Comparison of ENCODE assay signal across 8 mouse cellular contexts in genomic region chr15:82968449-82968848, GRCm38 (mm10). TPM values are rescaled to one million over a fixed set of nuclear protein-coding genes. Genes with fewer than 3 reads are reported as not detected.
DNase-seq lines count a peak whose midpoint lies in the region; ATAC-seq and TF ChIP-seq lines count a peak whose summit lies in the region.

No protein-coding gene starts in this region.

- no peak for DNase-seq in gastrocnemius, adult 2 months
- DNase-seq in gastrocnemius, postnatal 36 days: no peak
- DNase-seq in B cell, adult 2 months: peak; percentile 40 to 44
- no peak for DNase-seq in urinary bladder, adult 18-20 months (ENCODE audit: low spot score in 2 of 2)

- intact Hi-C loops in gastrocnemius, adult 2 months (cut with DNase I): no loop called here
- intact Hi-C loops in gastrocnemius, postnatal 36 days (cut with DNase I): no loop called here

- H3K4me2 ChIP-seq in intestine, embryonic 16.5 days (ENCODE audit: low read depth, low read length): peak overlapping the region; percentile 33
- H3K4me2 ChIP-seq in midbrain, embryonic 15.5 days: peak overlapping the region; percentile 44

- 7% methylated on average over 22 of the region's 22 CpGs for WGBS in intestine, embryonic 16.5 days
- under 1% methylated on average over 22 of the region's 22 CpGs for WGBS in midbrain, embryonic 15.5 days

- 0 out of 2 replicates have a peak, but pooled peaks have one; percentile 2 for ATAC-seq in common myeloid progenitor, adult 5-6 weeks (replicated peaks; ENCODE audit: low read depth, poor library complexity, severe bottlenecking)
- ATAC-seq in intestine, embryonic 16.5 days: no peak; the same call in 1 of the 2 replicates
- ATAC-seq in midbrain, embryonic 15.5 days (replicated peaks): peak; percentile 66; the same call in 1 of the 2 replicates
- no peak for ATAC-seq in activated CD4-positive, CD25-positive, alpha-beta regulatory T cell, adult 4 months

- peak overlapping the region; percentile 39 for H3K9ac ChIP-seq in intestine, embryonic 16.5 days (ENCODE audit: low read depth, low read length)
- peak overlapping the region; percentile 9; the same call in 1 of the 2 replicates for H3K9ac ChIP-seq in midbrain, embryonic 15.5 days

- no peaks in the 10 kb centered on the region for H3K36me3 ChIP-seq in intestine, embryonic 16.5 days (ENCODE audit: control insufficient read depth, insufficient read depth, low read length)
- no peaks in the 10 kb centered on the region for H3K36me3 ChIP-seq in midbrain, embryonic 15.5 days (replicated peaks)

- TF ChIP-seq CTCF in gastrocnemius, adult 2 months (IDR thresholded peaks at IDR 0.05): no peak

- no peak overlapping the region for H3K27ac ChIP-seq in gastrocnemius, adult 2 months
- H3K27ac ChIP-seq in intestine, embryonic 16.5 days (ENCODE audit: low read length): peak overlapping the region; percentile 60
- H3K27ac ChIP-seq in midbrain, embryonic 15.5 days: peak overlapping the region; percentile 66

- peaks cover 20% of the 10 kb centered on the region for H3K4me1 ChIP-seq in intestine, embryonic 16.5 days (ENCODE audit: control insufficient read depth, insufficient read depth, low read length)
- H3K4me1 ChIP-seq in midbrain, embryonic 15.5 days: peaks cover 30% of the 10 kb centered on the region

- peaks cover 7% of the 10 kb centered on the region; the same call in 1 of the 2 replicates for H3K27me3 ChIP-seq in intestine, embryonic 16.5 days (replicated peaks; ENCODE audit: control insufficient read depth, insufficient read depth, low read length)
- H3K27me3 ChIP-seq in midbrain, embryonic 15.5 days (replicated peaks): peaks cover 3% of the 10 kb centered on the region; the same call in 1 of the 2 replicates

- H3K9me3 ChIP-seq in intestine, embryonic 16.5 days (ENCODE audit: control insufficient read depth, low read length): no peaks in the 10 kb centered on the region
- H3K9me3 ChIP-seq in midbrain, embryonic 15.5 days: no peaks in the 10 kb centered on the region

- H3K4me3 ChIP-seq in gastrocnemius, adult 2 months: peak overlapping the region; percentile 30; the same call in 1 of the 2 replicates
- 0 out of 2 replicates have a peak overlapping the region, but pooled peaks have one; percentile 4 for H3K4me3 ChIP-seq in intestine, embryonic 16.5 days (ENCODE audit: low read length)
- H3K4me3 ChIP-seq in midbrain, embryonic 15.5 days: no peak overlapping the region

RNA-seq across cellular contexts. Expression of gene Tcf20, which starts 19.2 kb away (rescaled TPM):
- total RNA-seq in gastrocnemius, adult 2 months (2021): 10 to 100 TPM; 28.9 to 33.6 TPM
- total RNA-seq in gastrocnemius, postnatal 36 days (2021): 10 to 100 TPM; 24.8 to 27.8 TPM
- total RNA-seq in common myeloid progenitor, adult 5-6 weeks (2017): 101 and 107 TPM in 2 replicates
- 5.1 and 5.5 TPM in 2 replicates for polyA plus RNA-seq in intestine, embryonic 16.5 days (2015; fragmentation: Nextera tagmentation; extraction: Ambion mirVana)
- polyA plus RNA-seq in midbrain, embryonic 15.5 days (2015; fragmentation: Nextera tagmentation; extraction: Ambion mirVana): 15.1 and 15.9 TPM in 2 replicates
- polyA plus RNA-seq in activated CD4-positive, CD25-positive, alpha-beta regulatory T cell, adult 4 months (2017; shearing (Covaris generic)): 10 to 100 TPM; 12.2 to 16.0 TPM

Comparison
In these comparisons a context has a peak if more than half of its experiments do, and no peak if none do; other contexts are left out.
1. DNase-seq: peak in B cell, adult 2 months (2 of 2); none in gastrocnemius, adult 2 months (single experiment), gastrocnemius, postnatal 36 days (0 of 2) and urinary bladder, adult 18-20 months (0 of 2).
2. ATAC-seq: peak in common myeloid progenitor, adult 5-6 weeks (single experiment) and midbrain, embryonic 15.5 days (single experiment); none in intestine, embryonic 16.5 days (single experiment) and activated CD4-positive, CD25-positive, alpha-beta regulatory T cell, adult 4 months (single experiment).